Mouse (Mus musculus) cerebral cortex, adult 2 months (tissue): ENCODE measurements around the gene Mrgprd.

Source experiments
- WGBS: fragments of 180-500 bp; shearing (Covaris S2); methylation state at CpG from one replicate; pipeline ENCODE4 v1.1.7; 2018; 5-methylcytosine and 5-hydroxymethylcytosine counted together

The Mrgprd gene

DNA sequence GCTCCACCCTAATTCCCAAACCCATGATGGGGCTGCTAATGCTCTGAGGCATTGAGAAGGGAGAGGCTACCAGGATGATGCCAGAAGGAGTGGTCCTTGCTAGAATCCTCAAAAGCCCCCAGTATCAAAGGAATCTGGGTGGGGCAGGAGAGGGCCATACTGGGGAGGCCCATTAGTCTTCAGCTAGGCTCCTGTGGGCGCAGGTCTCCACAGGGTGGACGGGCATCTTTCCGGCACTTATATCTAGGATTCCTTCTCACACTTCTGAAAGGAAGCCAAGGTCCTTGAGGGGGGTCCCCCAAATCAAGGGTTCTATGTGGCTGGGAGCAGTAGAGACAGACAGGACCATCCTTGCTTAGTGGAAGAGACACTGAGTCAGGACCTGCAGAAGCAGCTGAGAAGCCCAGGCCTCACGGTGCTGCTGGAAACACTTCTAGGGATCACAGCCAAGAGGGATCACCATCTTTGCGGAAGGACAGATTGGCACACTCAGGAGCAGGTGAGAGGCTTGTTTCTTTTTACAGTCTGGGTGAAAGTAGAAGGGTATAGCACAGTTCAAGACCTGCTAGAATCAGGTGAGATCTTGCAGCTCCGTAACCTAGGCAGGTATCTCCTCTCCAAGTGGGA lies at the start of gene Mrgprd:
Gene Mrgprd, plus strand, starts transcription at position 51 of the 627 bp plus-strand sequence.
- WGBS = 95% methylated on average over 6 of the region's 6 CpGs

DNA sequence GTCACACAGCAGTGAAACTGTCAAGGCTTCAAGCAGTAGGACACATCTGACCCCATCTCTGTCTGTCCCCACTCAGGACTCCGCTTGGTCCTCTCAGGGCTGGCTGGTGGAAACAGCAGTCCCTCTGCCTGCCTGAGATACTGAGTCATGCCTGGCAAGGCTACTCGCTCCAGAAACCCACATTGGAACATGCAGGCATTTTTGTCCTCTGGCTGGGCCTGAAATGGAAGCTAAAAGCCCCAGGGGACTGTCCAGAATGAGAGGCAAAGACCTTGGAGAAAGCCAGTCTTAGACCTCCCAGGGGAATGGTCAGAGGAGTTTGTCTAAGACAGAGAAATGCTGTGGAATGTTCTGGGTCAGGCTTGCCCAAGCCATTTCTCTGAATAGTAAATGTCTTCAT lies 48.6 kb upstream of the Mrgprd start:
- WGBS = 58% methylated on average over 2 of the region's 2 CpGs

DNA sequence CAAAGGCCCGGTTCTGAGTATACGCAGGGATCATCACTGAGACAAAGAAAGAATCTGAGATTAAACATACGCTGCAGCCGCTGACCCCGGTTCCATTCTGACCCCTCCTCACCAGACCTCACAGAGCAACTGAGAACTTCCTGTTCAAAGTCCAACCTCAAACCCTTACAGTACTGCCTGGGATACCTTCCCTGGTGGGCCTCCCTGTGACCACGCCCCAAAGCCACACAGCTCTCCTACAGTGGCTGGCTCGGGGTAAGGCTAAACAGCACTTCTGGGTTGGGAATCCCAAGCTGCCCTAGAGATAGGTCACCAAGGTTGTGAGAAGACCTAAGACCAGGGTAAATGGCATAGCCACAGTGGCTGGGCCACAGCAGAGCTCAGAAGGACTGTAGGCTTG lies 45.7 kb upstream of the Mrgprd start:
- 97% methylated on average over 7 of the region's 7 CpGs for WGBS

DNA sequence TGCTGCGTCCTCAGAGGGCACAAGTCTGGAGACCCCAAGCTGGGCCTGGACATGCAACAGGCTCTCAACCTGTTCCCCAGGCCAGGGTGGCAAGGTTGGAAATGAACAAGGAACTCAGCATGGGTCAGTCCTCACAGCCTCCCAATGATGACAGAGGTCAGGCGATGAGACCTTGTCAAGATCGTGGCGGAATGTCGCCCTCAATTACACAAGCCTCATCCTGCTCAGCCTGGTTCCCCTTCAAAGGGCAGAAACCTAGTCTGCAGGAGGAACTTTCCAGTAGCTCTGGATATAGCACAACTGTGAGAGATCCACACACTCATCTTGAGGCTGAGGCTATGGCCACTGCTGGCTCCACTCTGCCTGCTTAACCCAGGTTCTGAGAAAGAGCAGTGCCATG lies 43.7 kb upstream of the Mrgprd start:
- 96% methylated on average over 5 of the region's 5 CpGs for WGBS

DNA sequence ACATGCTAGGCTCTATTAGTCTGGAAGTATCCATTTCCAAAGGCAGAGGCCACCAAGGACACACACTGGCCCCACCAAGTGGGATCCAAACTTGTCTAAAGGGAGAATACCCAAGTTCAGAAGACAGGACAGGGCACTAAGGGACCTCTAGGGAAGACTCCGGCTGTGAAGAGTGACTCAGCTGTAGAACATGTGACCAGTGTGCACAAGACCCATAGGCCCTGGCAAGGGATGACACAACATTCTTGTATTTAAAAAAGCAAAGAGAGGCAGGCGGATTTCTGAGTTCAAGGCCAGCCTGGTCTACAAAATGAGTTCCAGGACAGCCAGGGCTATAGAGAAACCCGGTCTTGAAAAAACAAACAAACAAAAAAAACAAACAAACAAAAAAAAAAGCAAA lies 39.1 kb upstream of the Mrgprd start:
- WGBS = 92% methylated on average over 3 of the region's 3 CpGs

DNA sequence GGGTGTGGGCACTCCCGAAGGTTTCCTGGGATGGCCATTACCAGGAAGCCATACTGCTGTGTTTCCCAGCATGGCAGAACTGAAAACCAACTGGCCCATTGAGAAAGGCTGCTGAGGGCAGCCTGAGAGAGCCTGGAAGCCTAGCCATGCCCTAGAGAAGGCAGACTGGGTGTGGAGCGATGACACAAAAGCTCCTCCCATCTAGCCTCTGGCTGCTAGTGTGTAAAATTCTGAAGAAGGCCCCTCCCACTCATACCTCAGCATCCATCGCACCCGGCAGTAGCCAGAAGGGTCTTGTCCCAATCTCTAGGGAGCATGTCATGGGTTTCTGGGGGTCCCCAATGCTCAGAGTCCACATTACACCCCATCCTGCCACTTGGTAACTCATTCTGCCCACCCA lies 33.2 kb upstream of the Mrgprd start:
- 91% methylated on average over 4 of the region's 4 CpGs for WGBS

DNA sequence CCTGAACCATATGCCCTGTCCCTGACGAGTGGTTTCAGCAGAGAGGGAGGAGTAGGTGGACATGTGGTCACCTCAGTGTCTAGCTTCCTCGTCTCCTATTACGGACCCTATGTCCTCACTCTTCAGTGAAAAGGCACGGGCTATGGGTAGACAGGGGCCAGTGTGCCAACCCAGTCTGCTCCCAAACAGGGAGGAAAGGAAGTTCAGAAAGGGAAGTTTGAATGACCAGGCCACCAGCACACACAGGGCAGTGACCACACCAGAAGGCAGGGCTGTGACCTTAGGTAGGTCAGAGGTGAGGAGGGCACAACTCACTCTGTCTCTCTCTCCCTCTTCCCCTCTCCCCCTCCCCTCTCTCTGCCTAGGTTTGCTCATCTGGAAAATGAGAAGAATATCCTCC lies 31.6 kb upstream of the Mrgprd start:
- 70% methylated on average over 4 of the region's 4 CpGs for WGBS

DNA sequence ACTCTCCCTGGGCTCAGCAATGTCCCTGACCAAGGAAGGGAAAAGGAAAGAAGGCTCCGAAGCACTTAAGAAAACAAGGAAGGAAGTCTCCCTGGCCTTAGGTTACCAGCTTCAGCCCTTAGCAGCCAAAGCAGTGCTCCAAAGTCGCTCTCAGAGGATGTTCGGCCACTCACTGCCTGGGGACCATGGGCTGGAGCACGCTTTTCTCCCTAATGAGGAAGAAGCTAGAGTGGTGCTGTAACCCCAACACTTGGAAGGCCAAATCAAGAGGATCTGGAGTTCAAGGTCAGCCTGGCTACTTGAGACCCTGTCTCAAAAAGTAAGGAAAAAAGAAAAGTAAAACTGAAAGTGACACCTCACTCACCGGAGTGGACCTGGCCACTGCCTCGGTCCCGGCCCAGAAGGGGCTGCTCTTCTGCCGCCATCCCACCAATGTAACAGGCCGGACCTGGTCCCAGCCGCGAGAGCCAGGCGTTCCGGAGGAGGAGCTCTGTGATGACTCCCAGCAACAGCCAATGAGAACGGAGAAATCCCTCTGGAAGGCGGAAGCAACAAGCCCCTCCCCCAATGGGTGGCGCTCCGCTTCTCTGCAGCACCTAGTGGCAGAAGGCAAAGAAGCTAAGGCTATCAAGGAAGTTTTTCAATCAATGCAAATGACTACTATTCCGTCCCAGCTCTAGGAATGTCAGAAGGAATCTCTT lies 31.0 kb upstream of the Mrgprd start, which contains the start of gene Tpcn2:
Gene Tpcn2, minus strand, starts transcription at position 525 of the 701 bp plus-strand sequence.
- 7% methylated on average over 18 of the region's 18 CpGs for WGBS

DNA sequence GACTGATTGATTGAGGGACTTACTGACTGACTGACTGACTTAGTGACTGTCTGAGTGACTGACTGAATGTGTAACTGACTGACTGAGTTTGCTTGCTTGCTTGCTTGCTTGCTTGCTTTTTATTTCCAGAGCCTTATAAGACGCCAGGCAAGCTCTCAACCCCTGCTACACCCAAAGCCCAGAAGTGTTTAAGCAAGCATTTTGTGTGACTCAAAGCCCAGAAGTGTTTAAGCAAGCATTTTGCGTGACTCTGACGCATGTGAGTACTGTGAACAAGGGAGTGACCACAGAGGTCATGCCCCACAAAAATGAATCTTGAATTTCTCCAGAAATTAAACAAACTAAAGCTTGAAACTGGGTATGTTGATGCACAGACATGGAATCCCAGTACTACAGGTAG lies 30.3 kb upstream of the Mrgprd start:
- 52% methylated on average over 3 of the region's 3 CpGs for WGBS

DNA sequence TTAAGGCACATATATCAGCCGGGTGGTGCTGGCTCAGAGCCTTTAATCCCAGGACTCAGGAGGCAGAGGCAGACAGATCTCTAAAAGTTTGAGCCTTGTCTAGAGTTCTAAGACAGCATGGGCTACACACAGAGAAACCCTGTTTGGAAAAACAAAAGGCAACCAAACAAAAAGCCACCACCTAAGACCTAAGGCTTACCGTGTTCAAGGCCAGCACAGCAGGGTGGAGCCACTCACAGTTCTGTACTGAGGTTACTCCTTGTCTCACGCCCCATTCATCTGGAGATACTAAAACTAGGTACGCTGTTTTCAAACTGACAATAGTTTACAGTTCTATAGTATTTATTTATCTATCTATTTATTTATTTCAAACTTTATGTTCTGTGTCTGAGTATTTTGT lies 29.2 kb upstream of the Mrgprd start:
- WGBS = 90% methylated on average over 4 of the region's 4 CpGs

DNA sequence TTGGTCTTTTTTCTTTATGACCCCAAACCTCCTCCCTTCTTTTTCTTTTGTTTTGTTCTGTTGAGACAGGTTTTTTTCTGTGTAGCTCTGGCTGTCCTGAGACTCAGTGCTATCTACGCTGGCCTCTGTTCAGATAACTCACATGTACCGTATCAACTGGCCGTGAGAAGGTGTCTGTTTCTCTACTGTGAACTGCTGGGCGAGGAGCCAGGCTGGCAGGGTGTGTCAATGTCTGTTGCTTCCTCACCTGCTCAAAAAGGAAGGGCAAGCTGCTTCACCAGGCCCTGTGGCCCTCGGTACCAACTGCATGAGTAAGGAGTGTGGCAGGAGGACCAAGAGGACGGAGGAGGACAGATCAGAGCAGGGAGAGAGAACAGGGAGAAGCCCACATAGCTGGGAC lies 27.2 kb upstream of the Mrgprd start:
- 84% methylated on average over 6 of the region's 6 CpGs for WGBS

DNA sequence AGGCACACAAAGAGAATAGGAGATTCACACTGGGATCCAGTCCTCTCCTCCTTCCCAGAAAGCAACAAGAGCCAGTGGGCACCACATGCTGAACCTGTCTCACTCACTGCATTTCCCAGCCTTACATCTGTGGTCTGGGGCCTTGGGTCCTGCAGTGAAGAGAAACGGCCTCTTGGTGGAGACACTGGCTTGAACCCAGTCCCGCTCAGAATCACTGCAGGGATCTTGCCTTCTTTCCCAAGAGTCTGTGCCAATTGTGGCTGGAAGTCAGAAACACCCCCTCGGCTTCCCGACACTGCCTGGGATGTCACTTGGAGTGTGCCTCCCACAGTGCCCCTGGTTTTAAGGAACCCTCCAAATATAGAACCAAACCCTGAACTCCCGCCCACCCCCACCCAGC lies 25.3 kb upstream of the Mrgprd start:
- 22% methylated on average over 5 of the region's 5 CpGs for WGBS

DNA sequence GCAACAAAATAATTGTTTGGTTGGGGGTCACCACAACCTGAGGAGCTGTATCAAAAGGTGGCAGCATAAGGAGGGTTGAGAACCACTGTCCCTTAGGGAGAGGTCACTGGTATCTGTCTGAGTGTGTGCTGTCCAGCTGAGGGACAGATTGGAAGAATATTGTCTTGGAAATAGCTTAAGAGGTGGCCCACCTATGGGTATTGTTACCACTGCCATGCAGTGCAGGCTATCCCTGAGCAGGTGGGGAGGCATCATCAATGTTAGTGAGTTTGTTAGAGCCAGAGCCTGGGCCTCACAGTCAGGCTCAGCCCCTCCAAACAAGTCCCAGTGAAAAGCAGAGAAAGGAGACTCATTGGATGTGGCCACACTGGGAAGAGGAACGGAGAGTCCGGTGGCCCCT lies 22.8 kb upstream of the Mrgprd start:
- 92% methylated on average over 2 of the region's 2 CpGs for WGBS

DNA sequence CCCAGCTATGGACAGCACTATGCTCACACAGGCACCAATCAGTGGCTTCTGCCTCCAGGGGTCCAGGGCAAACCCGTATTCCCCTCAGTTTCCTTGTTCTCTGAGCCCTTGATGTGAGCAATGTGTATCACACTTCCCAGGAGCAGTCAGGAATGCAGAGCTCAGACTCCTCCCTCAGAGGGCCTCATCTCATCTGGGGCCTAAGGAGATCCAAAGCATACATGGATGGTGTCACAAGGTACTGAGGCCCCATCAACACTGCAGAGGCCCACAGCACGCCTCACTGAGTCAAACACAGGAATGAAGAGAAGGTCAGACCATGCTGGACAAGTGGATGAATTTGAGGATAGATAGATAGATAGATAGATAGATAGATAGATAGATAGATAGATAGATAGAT lies 21.9 kb upstream of the Mrgprd start:
- WGBS = 86% methylated on average over 2 of the region's 2 CpGs

DNA sequence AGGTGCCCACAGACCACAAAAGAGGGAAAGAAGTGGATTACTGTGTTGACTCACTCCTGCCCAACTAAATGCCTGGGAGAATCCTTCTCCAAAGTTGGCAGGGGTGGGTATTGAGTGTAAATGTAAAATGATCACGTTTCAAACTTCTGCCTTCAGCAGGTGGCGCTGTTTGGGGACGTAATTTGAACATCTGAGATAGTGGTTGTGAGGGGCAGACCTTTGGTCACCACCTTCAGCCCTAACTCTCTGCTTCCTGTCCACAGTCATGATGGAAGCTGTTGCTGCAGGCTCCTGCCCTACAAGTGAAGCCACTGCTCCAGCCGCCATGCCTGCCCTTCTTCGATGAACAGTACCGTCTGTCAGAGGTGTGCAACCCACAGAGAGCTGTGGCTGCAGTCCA lies 20.8 kb upstream of the Mrgprd start:
- WGBS = 47% methylated on average over 6 of the region's 6 CpGs

DNA sequence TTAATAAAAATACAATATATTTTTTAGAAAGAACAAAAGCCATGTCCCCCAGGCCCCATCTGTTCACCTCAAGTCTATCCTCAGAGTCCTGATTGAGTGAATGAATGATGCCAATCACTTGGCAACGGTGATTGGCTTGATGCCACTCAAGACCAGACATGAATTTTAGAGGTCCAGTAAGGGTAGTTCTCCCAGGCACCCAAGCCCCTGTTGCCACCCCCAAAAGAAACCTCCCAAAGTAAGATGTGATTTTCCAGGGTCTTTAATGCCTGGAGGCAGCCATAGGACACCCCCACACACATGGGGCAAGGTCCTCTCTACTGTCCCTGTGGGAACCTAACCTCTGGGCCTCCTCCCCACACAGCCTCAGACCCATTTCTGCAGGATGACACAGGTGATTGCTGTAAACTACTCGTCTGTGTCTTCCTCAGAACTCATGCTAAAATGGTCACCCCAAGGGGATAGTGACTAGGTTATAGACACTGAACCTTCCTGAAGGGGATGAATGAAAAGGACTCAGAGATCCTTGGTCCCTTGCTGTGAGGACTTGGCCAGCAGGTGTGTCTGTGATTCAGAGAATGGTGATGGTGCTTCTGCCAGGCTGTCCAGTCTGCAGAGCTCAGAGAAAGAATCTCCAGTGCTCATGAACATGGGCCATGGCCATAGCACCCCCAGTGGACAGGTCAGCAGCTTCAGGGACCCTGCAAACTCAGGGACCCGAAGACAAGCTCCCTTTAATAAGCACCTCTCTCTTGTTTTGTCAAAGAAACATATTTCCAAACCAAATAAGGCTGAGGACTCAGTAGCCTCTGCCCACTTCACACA lies 15.8 kb upstream of the Mrgprd start:
- 59% methylated on average over 3 of the region's 3 CpGs for WGBS

DNA sequence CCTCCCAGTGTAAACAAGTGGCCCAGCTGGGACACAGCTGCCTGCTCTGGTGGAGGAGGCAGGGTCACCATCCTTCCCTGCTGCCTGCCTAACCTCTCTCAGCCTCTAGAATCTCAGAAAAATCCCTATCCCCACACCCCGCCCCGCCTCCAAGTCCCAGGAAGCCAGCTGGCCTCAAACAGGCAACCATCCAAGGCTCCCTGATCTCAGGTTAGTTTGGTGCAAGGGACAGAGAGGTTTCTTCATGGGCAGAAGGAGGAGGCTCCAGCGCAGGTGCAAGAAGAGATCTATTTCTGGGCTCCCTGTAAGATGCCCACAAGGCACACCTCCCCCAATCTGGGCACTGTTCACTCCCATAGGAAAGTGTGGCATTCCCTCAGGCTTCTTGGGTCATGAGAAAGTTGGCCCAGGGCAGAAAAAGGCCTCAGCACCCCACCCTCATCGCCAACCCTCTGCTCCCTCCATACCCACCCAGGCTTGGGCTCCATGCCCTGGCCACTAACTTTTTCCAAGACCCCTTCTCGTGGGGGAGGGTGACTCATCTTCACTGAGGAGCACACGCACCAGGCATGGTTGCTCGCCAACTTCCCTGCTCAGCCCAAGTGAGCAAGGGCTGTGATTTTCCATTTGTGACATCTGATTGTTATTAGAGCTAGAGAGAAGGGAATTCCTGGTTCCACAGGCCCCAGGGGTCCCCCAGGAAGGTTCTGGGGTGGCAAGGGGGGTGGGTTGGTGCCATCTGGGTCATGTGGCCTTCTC lies 14.9 kb upstream of the Mrgprd start:
- WGBS = 53% methylated on average over 7 of the region's 7 CpGs

DNA sequence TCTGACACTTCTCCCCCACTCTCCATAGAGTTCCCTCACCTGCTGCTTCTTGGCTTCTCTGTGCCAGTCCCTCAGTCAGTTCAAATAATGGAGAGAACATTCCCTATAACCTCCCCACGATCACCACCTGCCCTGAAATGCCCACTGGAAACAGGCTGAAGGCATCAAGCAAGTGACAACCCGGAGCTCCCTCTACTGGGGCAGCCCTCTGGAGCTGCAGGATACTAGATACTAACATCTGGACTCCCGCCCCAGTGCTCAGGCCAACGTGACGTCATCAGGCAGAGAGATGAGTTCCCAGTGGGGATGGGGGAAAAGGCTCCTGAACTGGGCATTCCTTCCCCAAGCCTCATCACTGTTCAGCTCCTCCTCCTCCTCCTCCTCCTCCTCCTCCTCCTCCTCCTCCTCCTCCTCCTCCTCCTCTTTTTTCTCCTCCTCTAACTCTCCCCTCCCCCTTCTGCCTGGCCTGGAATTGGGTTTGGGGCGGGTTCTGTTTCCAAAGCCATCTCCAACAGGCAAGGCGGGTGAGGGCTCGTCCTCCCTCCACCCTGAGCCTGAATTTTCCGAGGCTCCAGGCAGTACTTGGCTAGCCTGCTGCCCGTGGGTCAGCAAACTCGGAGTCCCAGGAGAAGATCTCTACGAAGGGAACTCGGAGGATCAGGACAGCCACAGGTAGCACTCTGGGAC lies 14.2 kb upstream of the Mrgprd start, which contains the start of gene Mrgprf:
Gene Mrgprf, plus strand, starts transcription at position 508 of the 687 bp plus-strand sequence.
- WGBS = 39% methylated on average over 12 of the region's 13 CpGs

DNA sequence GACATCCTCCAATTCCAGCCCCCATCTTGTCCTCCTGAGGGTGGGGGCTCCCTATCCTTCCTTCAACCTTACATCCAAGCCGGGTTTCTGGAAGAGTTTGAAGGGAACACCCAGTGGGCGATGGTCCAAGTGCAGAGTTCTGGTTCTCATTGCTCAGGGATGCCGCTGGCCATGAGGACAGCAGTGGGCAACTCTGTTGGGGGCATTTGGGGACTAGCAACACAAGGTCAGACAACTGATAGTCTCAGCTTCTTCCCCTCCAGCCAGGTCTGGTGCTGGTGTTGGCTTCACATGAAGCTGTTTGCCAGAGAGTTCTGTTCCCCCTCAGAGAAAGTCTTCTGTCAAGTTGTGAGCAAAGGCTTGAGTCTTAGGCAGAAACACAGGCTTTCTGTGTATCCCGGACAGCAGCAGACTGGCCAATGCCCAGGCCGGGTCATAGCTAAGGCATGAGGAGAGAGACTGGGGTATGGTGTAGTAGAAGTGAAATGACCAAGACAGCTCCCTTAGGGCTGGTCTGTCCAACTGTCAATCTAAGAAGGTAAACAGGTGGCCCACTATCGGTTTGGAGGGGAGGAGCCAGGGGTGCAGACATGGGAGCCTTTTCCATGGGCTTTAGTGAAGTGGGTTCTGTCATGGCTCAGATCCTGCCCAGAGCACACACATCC lies 13.2 kb upstream of the Mrgprd start:
- 76% methylated on average over 6 of the region's 6 CpGs for WGBS

DNA sequence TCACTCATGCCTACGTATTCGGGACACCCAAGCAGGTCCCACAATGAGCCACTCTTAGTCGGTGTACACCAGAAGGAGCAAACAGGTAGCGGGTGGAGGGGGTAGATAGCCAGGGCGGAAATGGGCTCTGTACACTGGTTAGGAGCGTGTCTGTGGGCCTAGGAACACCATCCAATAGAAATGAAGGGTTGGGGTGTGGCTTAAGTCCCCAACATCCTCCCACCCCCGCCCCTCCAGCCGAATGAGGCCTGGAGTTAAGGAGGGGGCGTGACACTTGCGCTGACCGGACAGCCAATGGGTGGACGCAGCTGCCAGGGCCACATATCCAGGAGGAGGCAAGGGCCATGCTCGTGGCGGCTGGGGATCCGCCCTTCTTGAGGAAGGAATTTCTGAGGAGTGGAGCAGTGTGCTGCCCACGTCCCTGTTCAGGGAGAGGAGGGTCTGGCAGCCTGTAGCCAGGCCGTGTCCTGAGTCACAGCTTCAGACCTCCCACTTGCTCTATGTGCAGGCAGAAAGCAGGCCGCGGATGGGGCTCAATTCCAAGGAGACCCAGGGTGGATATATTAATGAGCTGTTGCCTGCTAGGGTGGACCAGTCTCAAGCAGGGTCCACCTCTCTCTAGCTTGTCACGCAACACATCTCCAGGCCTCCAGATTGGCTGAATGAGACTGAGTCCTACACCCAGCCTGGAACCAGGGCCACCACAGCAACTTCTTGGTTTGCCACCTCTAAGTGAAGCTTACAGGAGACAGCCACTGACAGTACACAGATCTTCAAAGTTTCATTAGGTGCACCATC lies 11.9 kb upstream of the Mrgprd start:
- 47% methylated on average over 20 of the region's 20 CpGs for whole genome bisulfite sequencing
